8 mouse cellular contexts compared by ENCODE assay signal in genomic region chr1:93668791-93669548, GRCm38 (mm10). TPM values are rescaled to one million over a fixed set of nuclear protein-coding genes. Genes with fewer than 3 reads are reported as not detected.
A peak's percentile ranks its signal among the peaks of the same experiment; 100 is the strongest.
DNase-seq lines count a peak whose midpoint lies in the region; ATAC-seq and TF ChIP-seq lines count a peak whose summit lies in the region.

No protein-coding gene starts in this region.

- H3K79me2 ChIP-seq in CH12.LX (replicated peaks; ENCODE audit: control insufficient read depth, extremely low read depth, insufficient read depth, poor library complexity, severe bottlenecking): no peaks in the 10 kb centered on the region

- H3K36me3 ChIP-seq in CH12.LX (replicated peaks in 1 of 2; ENCODE audit: control insufficient read depth in 1 of 2, insufficient read depth in 1 of 2, low read length in 1 of 2): no peaks in the 10 kb centered on the region
- H3K36me3 ChIP-seq in forebrain, embryonic 10.5 days (replicated peaks): no peaks in the 10 kb centered on the region
- H3K36me3 ChIP-seq in heart, postnatal 0 days (replicated peaks; ENCODE audit: control insufficient read depth, insufficient read depth, low read length): no peaks in the 10 kb centered on the region
- no peaks in the 10 kb centered on the region for H3K36me3 ChIP-seq in lung, embryonic 15.5 days

- peak; percentile 93 for ATAC-seq in heart, postnatal 0 days (ENCODE audit: insufficient read depth, low read depth)
- peak; percentile 90 for ATAC-seq in lung, embryonic 15.5 days (ENCODE audit: borderline replicate concordance, extremely low read depth, low FRiP score, low TSS enrichment)
- ATAC-seq in neutrophil, adult 5-6 weeks (ENCODE audit: extremely low read depth, insufficient number of reproducible peaks, low FRiP score, poor library complexity, severe bottlenecking): peak; percentile 79

- in situ Hi-C loops in CH12.LX (cut with MboI; ENCODE audit: low pct_ligation_motif_present, low pct_unique_long_range_greater_than_20kb, low sequenced_read_pairs): no loop called here

- no peaks in the 10 kb centered on the region for H3K9me3 ChIP-seq in CH12.LX (replicated peaks; ENCODE audit: low read length)
- H3K9me3 ChIP-seq in forebrain, embryonic 10.5 days: peaks cover 5% of the 10 kb centered on the region; the same call in 1 of the 2 replicates
- no peaks in the 10 kb centered on the region for H3K9me3 ChIP-seq in heart, postnatal 0 days (replicated peaks; ENCODE audit: control insufficient read depth, low read length)
- no peaks in the 10 kb centered on the region for H3K9me3 ChIP-seq in lung, embryonic 15.5 days

- peak in 1 of 2 experiments; percentile 78; a peak in 2 of 4 replicates for TF ChIP-seq CTCF in CH12.LX (conservative IDR thresholded peaks at IDR 0.05 in 1 of 2, IDR thresholded peaks at IDR 0.05 in 1 of 2; ENCODE audit: low read depth in 2 of 2, low read length in 2 of 2)
- TF ChIP-seq CTCF in heart, postnatal 0 days (IDR thresholded peaks at IDR 0.05; ENCODE audit: low read depth): peak; percentile 86

- dilution Hi-C loops in CH12.LX (cut with MboI; ENCODE audit: extremely low pct_ligation_motif_present, extremely low pct_unique_long_range_greater_than_20kb, low sequenced_read_pairs): no loop called here

- peak; percentile 59 for DNase-seq in CH12.LX (ENCODE audit: extremely low read depth)
- peak; percentile 39 for DNase-seq in c-Kit-positive CD71-positive TER-119-negative erythroid progenitor cells, embryonic 14.5 days (ENCODE audit: low read depth)
- peak; percentile 72 for DNase-seq in forebrain, embryonic 10.5 days (ENCODE audit: extremely low spot score, low spot score)
- DNase-seq in heart, postnatal 0 days (ENCODE audit: low spot score): peak; percentile 92
- DNase-seq in kidney, postnatal 25 days: peak; percentile 91 to 93
- peak; percentile 42 to 53 for DNase-seq in thymus, adult 18-20 months

- no peaks in the 10 kb centered on the region for H3K27me3 ChIP-seq in CH12.LX (replicated peaks)
- H3K27me3 ChIP-seq in forebrain, embryonic 10.5 days (ENCODE audit: poor library complexity, severe bottlenecking): 0 out of 2 replicates have a peak, but pooled peaks cover 3% of the 10 kb centered on the region
- no peaks in the 10 kb centered on the region for H3K27me3 ChIP-seq in heart, postnatal 0 days (ENCODE audit: control insufficient read depth, insufficient read depth, low read length)
- H3K27me3 ChIP-seq in lung, embryonic 15.5 days: no peaks in the 10 kb centered on the region

- peak overlapping the region; percentile 25 to 56 (median 40) for H3K4me3 ChIP-seq in CH12.LX (replicated peaks in 1 of 3; ENCODE audit: low read depth in 2 of 3, low read length in 2 of 3, poor library complexity in 1 of 3)
- peak overlapping the region; percentile 51 for H3K4me3 ChIP-seq in forebrain, embryonic 10.5 days
- H3K4me3 ChIP-seq in heart, postnatal 0 days (ENCODE audit: low read depth, low read length): peak overlapping the region; percentile 41
- peak overlapping the region; percentile 43 for H3K4me3 ChIP-seq in lung, embryonic 15.5 days

- H3K9ac ChIP-seq in CH12.LX (ENCODE audit: insufficient read depth, low read depth): no peak overlapping the region; the same call in 1 of the 2 replicates
- peak overlapping the region; percentile 49 for H3K9ac ChIP-seq in heart, postnatal 0 days (replicated peaks; ENCODE audit: low read depth, low read length)
- H3K9ac ChIP-seq in lung, embryonic 15.5 days: peak overlapping the region; percentile 44

- H3K4me1 ChIP-seq in CH12.LX (ENCODE audit: control insufficient read depth in 1 of 2, insufficient read depth in 2 of 2): peaks cover 5 to 11% of the 10 kb centered on the region in 2 experiments; a peak in 3 of 4 replicates
- H3K4me1 ChIP-seq in forebrain, embryonic 10.5 days: peaks cover 24% of the 10 kb centered on the region
- H3K4me1 ChIP-seq in heart, postnatal 0 days (ENCODE audit: control insufficient read depth, insufficient read depth): peaks cover 17% of the 10 kb centered on the region
- peaks cover 19% of the 10 kb centered on the region for H3K4me1 ChIP-seq in lung, embryonic 15.5 days

- TF ChIP-seq RAD21 in CH12.LX (IDR thresholded peaks at IDR 0.05; ENCODE audit: low read depth, low read length): peak; percentile 53

- WGBS in forebrain, embryonic 10.5 days: 10% methylated on average over 17 of the region's 17 CpGs
- 5% methylated on average over 17 of the region's 17 CpGs for whole genome bisulfite sequencing in heart, postnatal 0 days
- 5% methylated on average over 17 of the region's 17 CpGs for WGBS in lung, embryonic 15.5 days

- no peak overlapping the region for H3K27ac ChIP-seq in CH12.LX (ENCODE audit: insufficient read depth, low read depth)
- peak overlapping the region; percentile 87 for H3K27ac ChIP-seq in forebrain, embryonic 10.5 days
- H3K27ac ChIP-seq in heart, postnatal 0 days (ENCODE audit: low read depth): peak overlapping the region; percentile 71
- peak overlapping the region; percentile 78 for H3K27ac ChIP-seq in lung, embryonic 15.5 days

- peak; percentile 42 for TF ChIP-seq POLR2A in CH12.LX (IDR thresholded peaks at IDR 0.05; ENCODE audit: low read depth, low read length)

- no peak for TF ChIP-seq EP300 in CH12.LX (IDR thresholded peaks at IDR 0.05; ENCODE audit: low read length)
- peak; percentile 58; the same call in 1 of the 2 replicates for TF ChIP-seq EP300 in heart, postnatal 0 days (IDR thresholded peaks at IDR 0.05; ENCODE audit: low read depth)

- H3K4me2 ChIP-seq in CH12.LX (ENCODE audit: insufficient read depth, low read depth, poor library complexity, severe bottlenecking): peak overlapping the region; percentile 11
- peak overlapping the region; percentile 70 for H3K4me2 ChIP-seq in heart, postnatal 0 days (ENCODE audit: low read depth, low read length)
- H3K4me2 ChIP-seq in lung, embryonic 15.5 days: peak overlapping the region; percentile 65

TF ChIP-seq in CH12.LX, 34 proteins besides CTCF, POLR2A, EP300 and RAD21:
- no peak for TF ChIP-seq IRF4 (IDR thresholded peaks at IDR 0.05; ENCODE audit: low read depth, low read length)
- peak; percentile 32; the same call in 1 of the 2 replicates for TF ChIP-seq HCFC1 (IDR thresholded peaks at IDR 0.05; ENCODE audit: low read depth, low read length)
- no peak for TF ChIP-seq E2F4 (IDR thresholded peaks at IDR 0.05; ENCODE audit: insufficient replicate concordance, low read depth, low read length)
- TF ChIP-seq SIN3A (IDR thresholded peaks at IDR 0.05; ENCODE audit: low read length): no peak
- TF ChIP-seq MAZ (IDR thresholded peaks at IDR 0.05; ENCODE audit: low read depth, low read length): 0 out of 2 replicates have a peak, but pooled peaks have one; percentile 29
- 0 out of 2 replicates have a peak, but pooled peaks have one; percentile 31 for TF ChIP-seq MYC (IDR thresholded peaks at IDR 0.05; ENCODE audit: low read depth, low read length)
- TF ChIP-seq NRF1 (IDR thresholded peaks at IDR 0.05; ENCODE audit: low read depth, low read length): no peak
- peak; percentile 82; the same call in 1 of the 2 replicates for TF ChIP-seq MXI1 (IDR thresholded peaks at IDR 0.05; ENCODE audit: low read depth, low read length)
- TF ChIP-seq SMC3 (IDR thresholded peaks at IDR 0.05; ENCODE audit: low read depth, low read length): peak; percentile 43
- peak; percentile 78 for TF ChIP-seq MAX (IDR thresholded peaks at IDR 0.05; ENCODE audit: low read length)
- no peak for TF ChIP-seq ETS1 (conservative IDR thresholded peaks at IDR 0.05; ENCODE audit: low read depth, low read length)
- TF ChIP-seq MAFK (IDR thresholded peaks at IDR 0.05; ENCODE audit: insufficient replicate concordance, low read length): no peak
- 0 out of 2 replicates have a peak, but pooled peaks have one; percentile 16 for TF ChIP-seq TCF12 (IDR thresholded peaks at IDR 0.05; ENCODE audit: low read depth, low read length)
- peak; percentile 53 for TF ChIP-seq BHLHE40 (IDR thresholded peaks at IDR 0.05; ENCODE audit: low read depth, low read length)

RNA-seq across cellular contexts. Expression of gene Stk25, which starts 10.5 kb away (rescaled TPM):
- total RNA-seq in CH12.LX (2012; rRNA removed) (34.9 and 45.1 TPM in 2 replicates), CH12.LX (2014; rRNA removed) (32.0 and 35.8 TPM in 2 replicates)
- 24.9 and 31.1 TPM in 2 replicates for polyA plus RNA-seq in CH12.LX (2012; ENCODE audit: insufficient read length, low read depth)
- polyA plus RNA-seq in forebrain, embryonic 10.5 days (2016; fragmentation: Nextera tagmentation; extraction: Ambion mirVana): 156 and 166 TPM in 2 replicates
- 134 and 174 TPM in 2 replicates for total RNA-seq in heart, postnatal 0 days (2014; rRNA removed; ENCODE audit: low replicate concordance)
- polyA plus RNA-seq in heart, postnatal 0 days (2015; fragmentation: Nextera tagmentation; extraction: Ambion mirVana): 107 and 108 TPM in 2 replicates
- polyA plus RNA-seq in lung, embryonic 15.5 days (2015; fragmentation: Nextera tagmentation; extraction: Ambion mirVana): 173 and 177 TPM in 2 replicates
- total RNA-seq in neutrophil, adult 5-6 weeks (2017): 50.2 and 53.4 TPM in 2 replicates

RNA-seq across cellular contexts. Expression of gene Bok, which starts 16.5 kb away (rescaled TPM):
- total RNA-seq in CH12.LX (2012; rRNA removed) (0.08 and 0.17 TPM in 2 replicates), CH12.LX (2014; rRNA removed) (not detected in 2 replicates)
- polyA plus RNA-seq in CH12.LX (2012; ENCODE audit: insufficient read length, low read depth): not detected in 2 replicates
- polyA plus RNA-seq in forebrain, embryonic 10.5 days (2016; fragmentation: Nextera tagmentation; extraction: Ambion mirVana): 50.9 and 55.3 TPM in 2 replicates
- 50.8 and 61.5 TPM in 2 replicates for total RNA-seq in heart, postnatal 0 days (2014; rRNA removed; ENCODE audit: low replicate concordance)
- polyA plus RNA-seq in heart, postnatal 0 days (2015; fragmentation: Nextera tagmentation; extraction: Ambion mirVana): 25.6 and 27.6 TPM in 2 replicates
- polyA plus RNA-seq in lung, embryonic 15.5 days (2015; fragmentation: Nextera tagmentation; extraction: Ambion mirVana): 87.3 and 89.9 TPM in 2 replicates
- not detected in 2 replicates for total RNA-seq in neutrophil, adult 5-6 weeks (2017)

Comparison
In these comparisons a context has a peak if more than half of its experiments do, and no peak if none do; other contexts are left out.
1. DNase-seq: peak in every context shown above with its lines; median percentile 92 in heart, postnatal 0 days; 92 in kidney, postnatal 25 days; 72 in forebrain, embryonic 10.5 days; 59 in CH12.LX; 48 in thymus, adult 18-20 months; 39 in c-Kit-positive CD71-positive TER-119-negative erythroid progenitor cells, embryonic 14.5 days.
2. H3K4me2 ChIP-seq: peak in every context shown above with its lines; median percentile 70 in heart, postnatal 0 days; 65 in lung, embryonic 15.5 days; 11 in CH12.LX.
3. RNA of gene Bok, which starts 16.5 kb away (polyA plus RNA-seq): 87.3 to 89.9 TPM in lung, embryonic 15.5 days, 50.9 to 55.3 TPM in forebrain, embryonic 10.5 days and 25.6 to 27.6 TPM in heart, postnatal 0 days; not detected in CH12.LX; every median in the first group is over 10 times any median in the second.
4. Peak in every context shown above with its lines, with median percentiles within 50 percentile points of each other: H3K4me3 ChIP-seq and ATAC-seq.